Mouse (Mus musculus) c-Kit-positive CD71-positive TER-119-negative erythroid progenitor cells, embryonic 14.5 days (primary cell): ENCODE data around the gene Pced1a.
A peak's percentile ranks its signal among the peaks of the same experiment; 100 is the strongest.

Source experiments
- DNase-seq: peaks from one replicate; pipeline ENCODE4 v3.0.0-alpha.2; 2013; ENCODE audit warnings: low read depth

Gene Pced1a

DNA sequence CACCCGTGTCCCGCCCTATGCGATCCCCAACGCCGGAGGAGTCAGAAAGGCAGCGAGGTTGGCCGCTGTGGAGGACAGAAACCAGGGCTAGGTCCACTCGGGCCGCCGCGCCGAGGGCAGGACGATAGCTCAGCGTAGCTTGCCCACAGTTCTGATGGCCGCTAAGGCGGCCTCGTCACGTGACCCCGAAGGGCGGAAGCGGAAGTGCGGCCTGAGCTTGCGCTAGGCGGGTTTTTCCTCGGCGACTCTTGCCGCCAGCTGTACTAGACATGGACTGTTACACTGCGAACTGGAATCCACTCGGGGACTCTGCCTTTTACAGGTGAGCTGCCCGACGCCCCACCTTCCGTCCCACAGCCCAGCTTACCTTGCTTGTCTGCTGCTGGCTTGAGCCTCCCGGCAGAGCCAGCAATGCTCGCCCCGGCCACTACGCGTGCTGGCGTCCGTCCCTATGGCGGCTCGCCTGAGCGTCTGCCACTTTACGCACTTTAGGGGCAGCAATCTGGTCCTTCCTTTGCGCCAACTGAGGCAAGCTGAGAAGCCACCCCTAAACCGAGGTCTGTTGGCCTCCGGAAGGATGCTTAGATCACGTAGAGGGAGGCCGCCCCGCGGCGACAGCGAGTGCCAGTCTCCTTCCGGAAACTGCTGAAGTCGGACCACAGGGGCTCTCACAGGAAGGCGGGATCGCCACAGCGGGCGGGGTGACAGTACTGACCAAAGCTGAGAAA is at the start of gene Pced1a, which contains the start of gene Vps16:
TSS of gene Pced1a (minus strand) at position 576 of the 728 bp plus-strand sequence.
TSS of gene Vps16 (plus strand) at position 214 of the 728 bp plus-strand sequence.
- peak; percentile 82 for DNase-seq

- DNase-seq = no peak
Measured at GRCm38 (mm10) chr2:130472908-130473510, 48.5 kb upstream of the Pced1a start.

- peak; percentile 63 for DNase-seq
Measured at GRCm38 (mm10) chr2:130469935-130470334, 45.4 kb upstream of the Pced1a start.

DNA sequence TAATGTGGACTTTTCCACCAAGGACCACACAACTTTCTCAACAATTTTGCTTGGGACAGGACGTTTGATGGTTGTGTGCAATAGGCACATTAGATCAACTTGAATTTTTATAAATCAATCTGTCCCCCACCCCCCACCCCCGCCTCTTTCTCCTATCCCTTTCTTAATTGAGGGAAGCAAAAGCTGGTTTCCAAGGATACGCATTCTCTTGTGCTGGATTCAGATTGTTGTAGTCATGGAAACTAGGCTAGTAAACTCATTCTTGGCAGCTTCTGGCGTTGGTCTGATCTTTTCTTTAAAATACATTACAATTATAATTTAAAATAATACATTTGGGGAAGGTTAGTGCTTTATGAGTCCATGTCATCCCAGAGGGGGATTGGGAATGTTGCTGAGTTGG is 44.9 kb upstream of the Pced1a start:
- no peak for DNase-seq

DNA sequence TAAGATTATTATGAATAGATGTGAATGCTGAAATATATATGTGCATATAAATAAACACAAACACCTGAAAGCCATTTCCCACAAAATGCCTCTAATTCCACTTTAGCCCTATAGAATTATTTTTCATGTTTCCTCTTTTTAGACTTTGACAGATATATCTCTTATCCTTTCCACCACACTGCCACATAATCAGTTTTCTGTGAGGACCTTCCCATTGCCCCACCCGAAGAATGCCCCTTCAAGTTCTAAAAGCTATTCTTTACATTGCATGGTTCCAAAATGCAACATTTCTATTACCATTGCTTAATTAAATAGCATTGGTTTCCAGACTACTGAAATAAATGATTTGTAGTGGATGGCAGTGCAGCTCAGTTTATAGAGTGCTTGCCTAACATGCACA is 41.9 kb upstream of the Pced1a start:
- no peak for DNase-seq

- no peak for DNase-seq
Measured at GRCm38 (mm10) chr2:130461287-130462071, 37.0 kb upstream of the Pced1a start.

GRCm38 (mm10) chr2:130459576-130459975 is 35.1 kb upstream of the Pced1a start:
- DNase-seq = no peak

DNA sequence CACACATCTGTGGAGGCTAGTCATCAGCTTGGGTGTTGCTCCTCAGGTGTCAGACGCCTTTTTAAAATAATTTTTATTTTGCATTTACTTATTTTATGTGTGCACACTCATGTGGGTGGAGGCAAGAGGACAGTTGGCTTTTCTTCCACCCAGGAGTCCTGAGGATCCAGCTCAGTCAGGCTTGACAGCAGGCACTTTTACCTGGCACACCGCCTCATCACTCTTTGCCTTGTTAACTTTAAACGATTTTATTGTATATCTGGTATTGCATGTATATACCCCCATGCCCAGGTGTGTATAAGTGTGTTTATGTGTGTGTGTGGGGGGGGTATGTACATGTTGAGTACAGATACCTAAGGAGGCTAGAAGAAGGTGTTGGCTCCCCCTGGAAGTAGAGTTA is 33.4 kb upstream of the Pced1a start:
- DNase-seq = no peak

DNA sequence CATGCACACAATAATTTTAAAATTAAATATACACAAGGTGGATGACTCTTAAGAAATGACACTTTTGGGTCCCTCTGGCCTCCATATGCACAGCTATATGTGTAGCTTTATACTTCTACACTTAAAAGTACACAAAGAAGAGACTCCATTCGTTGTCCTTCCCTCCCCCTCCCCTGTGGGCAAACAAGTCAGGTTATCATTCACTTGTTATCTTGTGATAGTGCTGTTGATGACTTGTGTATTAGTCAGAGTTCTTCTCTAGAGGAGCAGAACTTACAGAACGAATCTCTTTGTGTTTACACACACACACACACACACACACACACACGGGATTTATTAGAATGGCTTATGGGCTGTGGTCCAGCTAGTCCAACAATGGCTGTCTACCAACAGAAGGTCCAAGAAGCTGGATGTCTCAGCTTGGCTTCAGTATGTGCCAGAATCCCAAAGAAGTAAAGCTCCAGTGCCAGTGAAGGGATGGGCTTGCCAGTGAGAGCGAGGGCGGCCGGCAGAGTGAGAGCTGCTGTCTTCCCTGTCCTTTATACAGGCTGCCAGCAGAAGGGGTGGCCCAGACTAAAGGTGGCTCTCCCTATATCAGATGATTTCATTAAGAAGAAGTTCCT is 30.4 kb upstream of the Pced1a start:
- no peak for DNase-seq

GRCm38 (mm10) chr2:130453421-130453820 is 28.9 kb upstream of the Pced1a start:
- DNase-seq = no peak

DNA sequence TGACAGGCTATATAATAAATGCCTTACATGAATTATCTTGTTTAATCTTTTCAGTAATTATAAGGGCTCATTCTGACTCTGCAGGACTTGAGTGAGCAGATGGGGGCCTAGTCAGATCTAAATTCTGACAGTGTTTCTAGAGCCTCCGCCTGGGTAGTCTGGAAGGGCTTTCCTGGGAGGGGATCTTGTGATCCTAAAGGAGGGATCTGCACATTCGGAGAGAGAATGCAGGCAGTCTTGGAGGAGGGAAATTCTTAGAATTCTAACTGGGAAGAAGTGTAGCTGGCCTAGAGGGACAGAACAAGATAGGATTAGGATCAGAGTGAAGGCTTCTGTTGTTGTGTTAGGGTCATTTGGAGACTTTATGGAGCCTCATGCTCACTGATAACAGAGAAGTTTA is 27.8 kb upstream of the Pced1a start:
- DNase-seq = no peak

- DNase-seq = no peak
Measured at GRCm38 (mm10) chr2:130451727-130452090, 27.2 kb upstream of the Pced1a start.

DNA sequence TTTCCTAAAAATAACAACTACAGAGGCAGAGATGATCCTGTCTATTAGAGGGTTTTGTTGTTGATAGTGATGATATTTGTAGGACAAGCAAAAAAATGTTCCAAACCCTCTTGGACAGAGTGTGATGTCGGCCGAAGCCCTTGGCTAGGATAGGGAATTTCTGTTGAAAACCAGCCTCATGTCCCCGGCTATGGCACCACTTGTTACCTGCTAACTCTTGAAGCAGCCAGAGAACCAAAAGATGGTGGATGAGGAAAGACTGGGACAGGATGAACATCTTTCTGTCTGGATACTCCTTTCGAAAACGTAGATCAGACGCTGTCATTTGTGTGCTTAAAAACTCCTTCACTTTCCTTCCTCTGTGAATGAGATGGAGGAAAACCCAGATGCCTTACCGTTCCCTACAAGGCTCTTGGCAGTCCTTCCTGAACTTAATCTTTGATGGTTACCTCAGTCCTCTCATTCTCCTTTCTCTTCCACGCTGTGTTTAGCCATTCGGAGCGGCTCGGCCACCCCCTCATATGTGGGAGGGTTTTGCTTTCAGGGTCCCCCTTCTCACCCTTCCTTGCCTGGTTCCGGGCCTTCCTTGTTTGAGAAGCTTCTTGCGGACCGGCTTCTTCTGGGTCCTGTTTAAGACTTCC is 26.7 kb upstream of the Pced1a start:
- DNase-seq = no peak

GRCm38 (mm10) chr2:130450434-130450796 is 25.9 kb upstream of the Pced1a start:
- DNase-seq = no peak

GRCm38 (mm10) chr2:130449794-130450433 is 25.4 kb upstream of the Pced1a start, which contains the start of gene Ptpra:
Gene Ptpra (plus strand): TSS chr2:130450278.
- peak; percentile 81 for DNase-seq

DNA sequence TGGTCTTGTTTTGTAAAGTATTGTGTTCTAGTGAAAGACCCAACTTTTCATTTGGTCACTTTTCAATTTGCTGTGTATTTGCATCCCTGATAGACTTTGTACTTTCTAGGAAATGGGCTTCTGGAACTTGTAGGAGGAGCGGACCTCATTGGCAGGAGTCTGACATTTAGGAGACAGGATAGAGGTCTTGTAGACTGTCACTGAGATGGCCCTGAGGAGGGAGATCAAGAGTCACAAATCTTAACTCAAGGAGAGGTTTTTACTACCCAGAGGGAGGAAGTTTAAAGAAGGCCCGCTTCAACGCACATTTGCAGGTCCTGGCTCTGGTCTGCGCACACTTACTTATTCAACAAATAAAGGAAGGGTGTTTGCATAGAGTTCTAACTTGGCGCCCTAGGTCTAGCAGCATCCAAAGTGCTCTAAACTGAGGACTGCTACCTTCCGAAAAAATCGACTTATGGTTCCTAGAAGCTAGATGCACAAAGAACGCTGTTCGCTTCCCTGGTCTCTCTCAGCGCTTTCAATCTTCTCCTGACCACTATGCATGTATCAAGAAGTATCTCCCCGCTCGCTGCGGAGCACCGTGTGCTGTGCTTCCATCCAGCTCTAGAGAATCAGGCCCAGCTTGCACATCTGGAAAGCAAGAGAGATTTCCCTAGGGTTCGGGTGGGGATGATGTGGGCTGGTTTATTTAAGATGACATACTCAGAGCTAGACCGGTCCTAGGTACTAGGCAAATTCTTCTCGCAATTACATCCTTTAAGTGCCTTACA is 24.7 kb upstream of the Pced1a start:
- DNase-seq = no peak

GRCm38 (mm10) chr2:130448449-130448848 is 23.9 kb upstream of the Pced1a start:
- no peak for DNase-seq

- peak; percentile 59 for DNase-seq
Measured at GRCm38 (mm10) chr2:130442162-130442561, 17.7 kb upstream of the Pced1a start.

DNA sequence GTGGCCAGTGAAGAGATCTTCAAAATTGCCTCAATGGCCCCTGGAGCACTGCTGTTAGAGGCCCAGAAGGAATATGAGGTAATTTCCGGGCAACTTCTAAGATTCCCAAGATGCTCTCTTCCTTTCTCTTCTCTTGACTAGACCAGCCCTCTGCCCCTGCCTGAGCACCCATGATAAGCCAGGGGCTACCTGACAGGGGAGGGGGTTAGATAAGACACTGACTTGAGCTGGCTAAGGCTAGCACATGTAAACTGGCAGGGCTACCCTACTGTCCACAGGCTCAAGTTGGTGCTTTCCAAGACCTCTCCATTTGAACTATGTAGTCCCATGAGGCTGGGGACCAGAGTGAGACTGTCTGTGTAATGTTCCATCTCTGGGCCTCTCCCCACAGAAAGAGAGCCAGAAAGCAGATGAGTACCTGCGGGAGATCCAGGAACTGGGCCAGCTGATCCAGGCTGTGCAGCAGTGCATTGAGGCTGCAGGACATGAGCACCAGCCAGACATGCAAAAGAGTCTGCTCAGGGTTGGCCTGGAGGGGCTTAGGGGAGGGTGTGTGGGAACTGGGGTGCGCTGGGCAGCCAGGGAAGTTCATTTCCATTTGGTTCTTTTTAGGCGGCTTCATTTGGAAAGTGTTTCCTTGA is 15.5 kb upstream of the Pced1a start:
- no peak for DNase-seq

DNA sequence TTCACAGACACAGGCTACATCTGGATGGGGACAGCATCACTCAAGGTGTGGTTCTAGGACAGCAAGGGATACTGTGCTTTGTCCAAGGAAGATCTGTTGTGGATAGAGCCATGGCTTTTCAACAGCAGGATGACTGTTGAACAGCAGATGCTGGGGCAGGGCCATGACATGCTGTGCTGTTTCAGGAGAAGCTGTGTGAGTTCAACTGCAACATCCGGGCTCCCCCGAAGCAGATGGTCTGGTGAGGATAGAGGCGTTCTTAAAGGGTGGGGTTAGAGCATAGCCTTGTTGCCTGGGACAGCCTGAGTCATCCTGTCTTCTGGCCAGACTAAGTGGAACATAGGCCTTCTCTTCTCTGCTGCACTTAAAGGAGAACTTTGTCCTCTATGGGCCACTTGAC is 14.4 kb upstream of the Pced1a start:
- no peak for DNase-seq
